Comparison of ENCODE assay signal across 8 mouse cellular contexts in genomic region chr5:122283828-122284182, GRCm38 (mm10). TPM values are rescaled to one million over a fixed set of nuclear protein-coding genes. Genes with fewer than 3 reads are reported as not detected.
DNase-seq lines count a peak whose midpoint lies in the region; ATAC-seq and TF ChIP-seq lines count a peak whose summit lies in the region.

No protein-coding gene starts in this region.

- no peak; a peak in 1 of 4 replicates for TF ChIP-seq POLR2A in MEL (IDR thresholded peaks at IDR 0.05; ENCODE audit: control insufficient read depth in 1 of 2, insufficient read depth in 1 of 2, low read depth in 1 of 2, low read length in 2 of 2, poor library complexity in 1 of 2)

- H3K4me3 ChIP-seq in heart, embryonic 13.5 days: peak overlapping the region; percentile 97
- peak overlapping the region; percentile 42 to 59 for H3K4me3 ChIP-seq in MEL (ENCODE audit: control insufficient read depth in 1 of 2, insufficient read depth in 1 of 2, low read depth in 2 of 2, low read length in 2 of 2)
- peak overlapping the region; percentile 93 for H3K4me3 ChIP-seq in forebrain, postnatal 0 days (ENCODE audit: low read depth, low read length)
- peak overlapping the region; percentile 95 for H3K4me3 ChIP-seq in liver, embryonic 16.5 days (ENCODE audit: low read depth, low read length)

- 9% methylated on average over 2 of the region's 2 CpGs for WGBS in heart, embryonic 13.5 days
- WGBS in forebrain, postnatal 0 days: 23% methylated on average over 2 of the region's 2 CpGs
- 4% methylated on average over 2 of the region's 2 CpGs for WGBS in liver, embryonic 16.5 days (ENCODE audit: insufficient replicate concordance)

- TF ChIP-seq RAD21 in MEL (IDR thresholded peaks at IDR 0.05; ENCODE audit: low read depth, low read length): no peak

- H3K27me3 ChIP-seq in heart, embryonic 13.5 days (replicated peaks): no peaks in the 10 kb centered on the region
- no peaks in the 10 kb centered on the region for H3K27me3 ChIP-seq in MEL (ENCODE audit: control insufficient read depth in 1 of 2, insufficient read depth in 2 of 2, low read length in 2 of 2)
- H3K27me3 ChIP-seq in forebrain, postnatal 0 days (ENCODE audit: insufficient read depth, low read length): no peaks in the 10 kb centered on the region
- peaks cover 5% of the 10 kb centered on the region; the same call in 1 of the 2 replicates for H3K27me3 ChIP-seq in liver, embryonic 16.5 days (ENCODE audit: control insufficient read depth, insufficient read depth, low read depth, low read length)

- peaks cover 14% of the 10 kb centered on the region for H3K36me3 ChIP-seq in heart, embryonic 13.5 days
- peaks cover 4 to 45% of the 10 kb centered on the region in 2 experiments for H3K36me3 ChIP-seq in MEL (ENCODE audit: control insufficient read depth in 1 of 2, insufficient read depth in 2 of 2, low read length in 2 of 2)
- H3K36me3 ChIP-seq in forebrain, postnatal 0 days (ENCODE audit: insufficient read depth): 0 out of 2 replicates have a peak, but pooled peaks cover 7% of the 10 kb centered on the region
- peaks cover 6% of the 10 kb centered on the region; the same call in 1 of the 2 replicates for H3K36me3 ChIP-seq in liver, embryonic 16.5 days (ENCODE audit: control insufficient read depth, insufficient read depth)

- no peak for TF ChIP-seq CTCF in MEL (IDR thresholded peaks at IDR 0.05 in 2 of 3, conservative IDR thresholded peaks at IDR 0.05 in 1 of 3; ENCODE audit: control insufficient read depth in 1 of 3, insufficient read depth in 1 of 3, low read depth in 2 of 3, low read length in 3 of 3, poor library complexity in 1 of 3, severe bottlenecking in 1 of 3)
- TF ChIP-seq CTCF in forebrain, postnatal 0 days (IDR thresholded peaks at IDR 0.05; ENCODE audit: low read depth): no peak

- H3K9ac ChIP-seq in heart, embryonic 13.5 days: peak overlapping the region; percentile 24; the same call in 1 of the 2 replicates
- peak overlapping the region; percentile 17; the same call in 1 of the 2 replicates for H3K9ac ChIP-seq in MEL (ENCODE audit: control insufficient read depth, low read depth, low read length, poor library complexity, severe bottlenecking)
- no peak overlapping the region for H3K9ac ChIP-seq in forebrain, postnatal 0 days
- peak overlapping the region; percentile 38; the same call in 1 of the 2 replicates for H3K9ac ChIP-seq in liver, embryonic 16.5 days (ENCODE audit: low read depth, low read length)

- 0 out of 2 replicates have a peak overlapping the region, but pooled peaks have one; percentile 24 for H3K27ac ChIP-seq in heart, embryonic 13.5 days (replicated peaks)
- no peak overlapping the region for H3K27ac ChIP-seq in MEL (ENCODE audit: control insufficient read depth, low read depth, low read length)
- no peak overlapping the region for H3K27ac ChIP-seq in forebrain, postnatal 0 days (ENCODE audit: low read depth, low read length)
- H3K27ac ChIP-seq in liver, embryonic 16.5 days (ENCODE audit: low read length): no peak overlapping the region

- peaks cover 42% of the 10 kb centered on the region for H3K79me2 ChIP-seq in MEL (ENCODE audit: control insufficient read depth, insufficient read depth, low read length, poor library complexity)

- no peaks in the 10 kb centered on the region for H3K9me3 ChIP-seq in heart, embryonic 13.5 days
- no peaks in the 10 kb centered on the region for H3K9me3 ChIP-seq in MEL (replicated peaks; ENCODE audit: insufficient read depth, low read length)
- no peaks in the 10 kb centered on the region for H3K9me3 ChIP-seq in forebrain, postnatal 0 days (ENCODE audit: low read length)
- no peaks in the 10 kb centered on the region for H3K9me3 ChIP-seq in liver, embryonic 16.5 days (replicated peaks; ENCODE audit: control insufficient read depth, low read length)

- H3K4me2 ChIP-seq in heart, embryonic 13.5 days: peak overlapping the region; percentile 97
- H3K4me2 ChIP-seq in forebrain, postnatal 0 days (ENCODE audit: low read depth): peak overlapping the region; percentile 97
- peak overlapping the region; percentile 93 for H3K4me2 ChIP-seq in liver, embryonic 16.5 days (ENCODE audit: low read depth, low read length)

- TF ChIP-seq EP300 in MEL (IDR thresholded peaks at IDR 0.05; ENCODE audit: low read depth in 1 of 2, low read length in 2 of 2): 0 out of 4 replicates have a peak, but pooled peaks of 1 of the 2 experiments have one; percentile 5

- peaks cover 55% of the 10 kb centered on the region for H3K4me1 ChIP-seq in heart, embryonic 13.5 days
- H3K4me1 ChIP-seq in MEL (ENCODE audit: control insufficient read depth in 1 of 2, insufficient read depth in 2 of 2, low read length in 2 of 2): peaks cover 16 to 43% of the 10 kb centered on the region in 2 experiments
- H3K4me1 ChIP-seq in forebrain, postnatal 0 days (ENCODE audit: insufficient read depth): peaks cover 6% of the 10 kb centered on the region; the same call in 1 of the 2 replicates
- H3K4me1 ChIP-seq in liver, embryonic 16.5 days (ENCODE audit: control insufficient read depth, low read depth, low read length): peaks cover 45% of the 10 kb centered on the region

- no peak for ATAC-seq in heart, embryonic 13.5 days (ENCODE audit: extremely low read depth, insufficient number of reproducible peaks, low FRiP score, low TSS enrichment)
- no peak for ATAC-seq in forebrain, postnatal 0 days
- no peak for ATAC-seq in liver, embryonic 16.5 days (ENCODE audit: low read depth)

- DNase-seq in heart, adult 9 months (ENCODE audit: low spot score in 2 of 2): no peak
- DNase-seq in MEL (ENCODE audit: low read depth, low spot score): no peak
- no peak for DNase-seq in forebrain, postnatal 0 days
- DNase-seq in retina, embryonic 14.5 days (ENCODE audit: low spot score): no peak
- DNase-seq in layer of hippocampus, adult 9-11 months: no peak
- no peak for DNase-seq in urinary bladder, adult 18-20 months (ENCODE audit: low spot score in 2 of 2)

TF ChIP-seq in MEL, 35 proteins besides CTCF, POLR2A, EP300 and RAD21:
- TF ChIP-seq KAT2A (conservative IDR thresholded peaks at IDR 0.05; ENCODE audit: low read depth, low read length) (no peak), RCOR1 (IDR thresholded peaks at IDR 0.05; ENCODE audit: low read depth, low read length) (0 out of 2 replicates have a peak, but pooled peaks have one; percentile 15), ZNF384 (IDR thresholded peaks at IDR 0.05; ENCODE audit: low read depth, low read length) (peak; percentile 74), ZC3H11A (IDR thresholded peaks at IDR 0.05; ENCODE audit: low read depth, low read length) (no peak)

RNA-seq across cellular contexts. Expression of gene Pptc7, which starts 0.4 kb away (rescaled TPM):
- polyA plus RNA-seq in heart, embryonic 13.5 days (2015; fragmentation: Nextera tagmentation; extraction: Ambion mirVana): 9.1 and 9.7 TPM in 2 replicates
- total RNA-seq in MEL (2012; rRNA removed): 16.0 and 17.3 TPM in 2 replicates
- polyA plus RNA-seq in MEL (2012; ENCODE audit: insufficient read depth in 1 of 2, insufficient read length in 2 of 2, low read depth in 1 of 2, low replicate concordance in 2 of 2, missing spikeins in 1 of 2): 10 to 100 TPM in 1 of 2 experiments, not detected in 1; 22.3 TPM
- total RNA-seq in forebrain, postnatal 0 days (2014; rRNA removed): 14.8 and 18.3 TPM in 2 replicates
- 4.2 and 6.7 TPM in 2 replicates for polyA plus RNA-seq in forebrain, postnatal 0 days (2015; fragmentation: Nextera tagmentation; extraction: Ambion mirVana)
- polyA plus RNA-seq in liver, embryonic 16.5 days (2015; fragmentation: Nextera tagmentation; extraction: Ambion mirVana): 3.4 and 4.1 TPM in 2 replicates

RNA-seq across cellular contexts. Expression of gene Tctn1, which starts 19.5 kb away (rescaled TPM):
- 2.5 and 2.8 TPM in 2 replicates for polyA plus RNA-seq in heart, embryonic 13.5 days (2015; fragmentation: Nextera tagmentation; extraction: Ambion mirVana)
- 2.5 and 3.8 TPM in 2 replicates for total RNA-seq in MEL (2012; rRNA removed)
- polyA plus RNA-seq in MEL (2012; ENCODE audit: insufficient read depth in 1 of 2, insufficient read length in 2 of 2, low read depth in 1 of 2, low replicate concordance in 2 of 2, missing spikeins in 1 of 2): 1 to 10 TPM in 1 of 2 experiments, not detected in 1; 6.0 TPM
- total RNA-seq in forebrain, postnatal 0 days (2014; rRNA removed): 20.3 and 31.2 TPM in 2 replicates
- polyA plus RNA-seq in forebrain, postnatal 0 days (2015; fragmentation: Nextera tagmentation; extraction: Ambion mirVana): 2.9 and 4.3 TPM in 2 replicates
- polyA plus RNA-seq in liver, embryonic 16.5 days (2015; fragmentation: Nextera tagmentation; extraction: Ambion mirVana): 0.74 and 0.78 TPM in 2 replicates
